Mouse (Mus musculus) skeletal muscle tissue, postnatal 0 days (tissue): Measurements from ENCODE around the gene Krtap24-1. TPM values are rescaled to one million over a fixed set of nuclear protein-coding genes. Genes with fewer than 3 reads are reported as not detected.

Experiments
- polyA plus RNA-seq: library from polyadenylated mRNA; unstranded; fragments of >200 nt; fragmentation: Nextera tagmentation; extraction: Ambion mirVana; gene quantifications from 2 replicates; pipeline ENCODE4 v1.2.1, GENCODE M21; 2015

The Krtap24-1 gene
- not detected in 2 replicates for polyA plus RNA-seq

GRCm38 (mm10) chr16:88611922-88612321 lies at the start of gene Krtap24-1:
Gene Krtap24-1 (minus strand): TSS chr16:88612279.

DNA sequence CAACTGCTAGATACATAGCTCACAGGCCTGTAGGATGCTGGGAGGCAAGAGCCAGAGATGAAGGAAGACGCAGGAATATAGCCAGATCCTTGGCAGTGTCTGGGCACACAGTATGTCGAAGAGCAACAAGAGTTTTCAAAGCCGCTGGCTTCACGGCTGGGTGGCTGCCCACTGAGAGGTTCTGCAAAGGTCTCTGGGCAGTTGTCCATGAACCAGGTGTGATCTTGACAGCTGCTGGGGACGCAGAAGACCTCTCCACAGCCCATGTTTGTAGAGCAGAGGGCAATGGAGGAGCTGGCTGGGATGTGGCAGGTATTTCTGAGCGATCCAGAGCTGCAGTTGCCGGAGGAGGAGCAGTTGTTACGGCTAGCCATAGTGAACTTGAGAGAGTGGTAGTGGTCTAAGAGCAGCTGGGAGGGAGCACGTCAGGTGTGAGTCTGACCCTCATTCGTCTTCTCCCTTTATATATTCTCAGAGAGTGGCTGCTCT lies 35.3 kb upstream of the Krtap24-1 start, which contains the start of gene Krtap26-1:
Gene Krtap26-1 (minus strand): TSS at position 439 of the 489 bp plus-strand sequence.

GRCm38 (mm10) chr16:88627566-88627965 lies 15.5 kb upstream of the Krtap24-1 start, which contains the start of gene 2310079G19Rik:
Gene 2310079G19Rik (minus strand): TSS chr16:88627666.

DNA sequence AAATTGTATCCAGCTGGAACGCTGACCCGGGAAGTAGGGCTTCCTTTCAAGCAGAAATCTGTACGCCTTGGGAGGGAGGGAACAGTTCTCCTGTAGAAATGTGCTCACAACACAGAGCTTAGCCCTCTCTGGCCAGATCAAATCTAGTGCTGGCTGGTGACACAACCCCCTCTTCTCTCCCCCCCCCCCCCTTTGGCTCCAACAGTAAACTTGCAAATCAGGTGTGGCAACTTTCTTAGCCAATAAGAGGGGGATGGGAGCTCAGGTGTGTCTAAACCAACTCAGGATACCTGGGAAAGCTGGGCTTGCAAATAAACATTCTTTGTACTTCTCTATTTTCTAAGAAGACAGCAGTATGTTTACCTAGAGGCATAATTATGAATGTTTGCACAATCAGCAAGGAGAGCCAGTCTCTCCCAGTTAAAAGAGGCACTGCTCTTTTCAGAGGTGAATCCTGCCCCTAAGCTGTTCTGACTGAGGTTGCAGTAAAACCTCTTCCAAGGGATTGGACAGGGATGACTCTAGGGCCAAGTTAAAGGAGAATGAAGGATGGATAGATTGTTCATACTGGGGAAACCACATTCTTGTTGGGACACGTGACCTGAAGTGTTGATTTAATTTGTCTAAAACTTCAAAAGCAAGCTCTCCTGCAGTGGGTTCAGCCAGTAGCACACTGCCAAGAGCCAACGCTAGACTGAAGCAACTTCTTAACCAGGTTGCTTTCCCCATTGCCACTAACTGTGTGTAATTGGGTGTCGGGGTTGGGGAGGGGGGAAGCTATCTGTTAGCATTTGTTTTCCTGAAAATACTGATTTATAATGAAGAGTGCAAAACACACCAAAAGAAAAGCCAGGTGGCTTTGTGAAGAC lies 48.8 kb downstream of the Krtap24-1 start, which contains the start of gene Cldn8:
Gene Cldn8 (minus strand): TSS at position 139 of the 869 bp plus-strand sequence.

Other genes starting within 250 kb of the Krtap24-1 start
- not detected in 2 replicates for gene Cldn17, start 105.3 kb downstream of the Krtap24-1 start, polyA plus RNA-seq
- gene Cldn8, start 49.1 kb downstream of the Krtap24-1 start, polyA plus RNA-seq = 0.05 TPM in 1 of 2 replicates, not detected in the other
- gene 2310079G19Rik, start 15.4 kb upstream of the Krtap24-1 start, polyA plus RNA-seq = 0.19 TPM in 1 of 2 replicates, not detected in the other
- not detected in 2 replicates for gene Krtap26-1, start 35.5 kb upstream of the Krtap24-1 start, polyA plus RNA-seq
- not detected in 2 replicates for gene Krtap27-1, start 59.4 kb upstream of the Krtap24-1 start, polyA plus RNA-seq
- gene 2310061N02Rik, start 95.7 kb upstream of the Krtap24-1 start, polyA plus RNA-seq = not detected in 2 replicates
- gene Krtap13-1, start 116.6 kb upstream of the Krtap24-1 start, polyA plus RNA-seq = not detected in 2 replicates
- not detected in 2 replicates for gene Krtap13, start 139.4 kb upstream of the Krtap24-1 start, polyA plus RNA-seq
- not detected in 2 replicates for gene 2310034C09Rik, start 146.6 kb upstream of the Krtap24-1 start, polyA plus RNA-seq
- gene 2310057N15Rik, start 161.9 kb upstream of the Krtap24-1 start, polyA plus RNA-seq = not detected in 2 replicates
- not detected in 2 replicates for gene Gm5965, start 165.6 kb upstream of the Krtap24-1 start, polyA plus RNA-seq
- gene Gm20741, start 199.9 kb upstream of the Krtap24-1 start, polyA plus RNA-seq = not detected in 2 replicates
- gene Krtap15, start 207.9 kb upstream of the Krtap24-1 start, polyA plus RNA-seq = not detected in 2 replicates
- gene Krtap14, start 213.9 kb upstream of the Krtap24-1 start, polyA plus RNA-seq = not detected in 2 replicates